Mouse (Mus musculus): ENCODE results near the gene Pam. TPM values are rescaled to one million over a fixed set of nuclear protein-coding genes. Genes with fewer than 3 reads are reported as not detected.

Gene Pam
- total and polyA plus RNA-seq, 3 experiments, result not detected

DNA sequence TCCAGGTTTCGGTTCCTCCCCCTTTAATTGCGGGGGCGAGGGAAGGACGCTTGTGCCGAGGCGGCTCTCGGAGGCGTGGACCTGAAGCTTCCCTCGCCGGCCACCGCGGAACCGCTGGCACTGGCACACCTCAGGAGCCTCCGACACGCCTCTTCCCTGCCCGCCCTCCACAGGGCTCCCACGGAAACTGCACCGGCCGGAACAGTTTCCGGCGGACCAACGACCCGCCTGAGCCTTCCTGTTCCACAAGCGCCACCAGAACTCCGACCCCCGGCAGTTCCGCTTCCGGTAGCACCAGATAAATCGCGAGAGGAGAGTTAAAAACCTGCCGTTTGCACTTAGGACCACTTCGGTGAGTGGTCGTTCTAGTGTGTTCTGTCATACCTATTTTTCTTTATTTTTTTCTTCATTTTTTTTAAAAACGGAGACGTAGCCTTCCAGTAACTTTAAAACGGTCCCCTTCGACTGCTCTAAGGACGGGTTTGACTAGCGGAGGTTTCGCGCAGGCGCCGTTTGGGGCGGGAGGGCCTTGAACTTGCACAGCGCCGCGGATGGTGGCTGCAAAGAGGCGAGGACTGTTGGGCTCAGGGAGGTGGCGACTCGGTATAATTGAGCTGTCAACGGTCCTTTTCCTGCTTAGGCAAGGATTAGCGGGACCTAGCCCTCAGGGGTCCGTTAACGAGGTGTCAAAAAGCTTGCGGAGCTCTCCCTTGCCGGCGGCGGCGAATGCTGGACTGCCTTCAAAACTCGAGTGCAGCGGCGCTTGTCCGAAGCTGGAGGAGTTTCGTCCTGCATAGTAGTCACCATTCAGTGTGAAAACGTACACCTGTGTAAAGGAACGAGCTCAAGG, 325.3 kb downstream of the Pam start, which contains the start of the genes Gin1 and Ppip5k2 (continued):
- peak; percentile 83 to 88 for TF ChIP-seq POLR2A (IDR thresholded peaks at IDR 0.05; ENCODE audit: control insufficient read depth in 1 of 2, insufficient read depth in 1 of 2, low read depth in 1 of 2, low read length in 2 of 2, poor library complexity in 1 of 2)
- TF ChIP-seq RAD21 (IDR thresholded peaks at IDR 0.05; ENCODE audit: low read depth, low read length), result no peak
- peak; percentile 89 for TF ChIP-seq MXI1 (IDR thresholded peaks at IDR 0.05; ENCODE audit: low read depth, low read length)
- TF ChIP-seq ELF1 (IDR thresholded peaks at IDR 0.05; ENCODE audit: low read depth, low read length), result peak; percentile 92
- TF ChIP-seq SMC3 (IDR thresholded peaks at IDR 0.05; ENCODE audit: low read depth, low read length), result 0 out of 2 replicates have a peak, but pooled peaks have one; percentile 7
- TF ChIP-seq USF2 (IDR thresholded peaks at IDR 0.05; ENCODE audit: borderline replicate concordance in 1 of 2, insufficient read depth in 1 of 2, low read depth in 1 of 2, low read length in 2 of 2), result no peak
- no peak for TF ChIP-seq TAL1 (IDR thresholded peaks at IDR 0.05; ENCODE audit: low read length)
- peak; percentile 31; the same call in 1 of the 2 replicates for TF ChIP-seq CHD1 (IDR thresholded peaks at IDR 0.05; ENCODE audit: low read depth, low read length)
- no peak for TF ChIP-seq RCOR1 (IDR thresholded peaks at IDR 0.05; ENCODE audit: low read depth, low read length)
- no peak; the same call in 1 of the 2 replicates for TF ChIP-seq USF1 (IDR thresholded peaks at IDR 0.05; ENCODE audit: low read depth, low read length)
- TF ChIP-seq UBTF (IDR thresholded peaks at IDR 0.05; ENCODE audit: borderline replicate concordance, insufficient read depth, low read depth, low read length), result peak; percentile 82; the same call in 1 of the 2 replicates
- TF ChIP-seq E2F4 (IDR thresholded peaks at IDR 0.05; ENCODE audit: borderline replicate concordance, low read depth, low read length), result no peak
- peak; percentile 94 for TF ChIP-seq TBP (IDR thresholded peaks at IDR 0.05; ENCODE audit: low read depth, low read length)
- peak; percentile 82 for TF ChIP-seq CHD2 (IDR thresholded peaks at IDR 0.05; ENCODE audit: low read length)
- no peak; the same call in 1 of the 2 replicates for TF ChIP-seq POLR2AphosphoS5 (IDR thresholded peaks at IDR 0.05; ENCODE audit: borderline replicate concordance, low read depth, low read length)
- no peak for TF ChIP-seq MAFK (IDR thresholded peaks at IDR 0.05; ENCODE audit: borderline replicate concordance, low read depth, low read length)
- TF ChIP-seq CTCF (IDR thresholded peaks at IDR 0.05 in 2 of 3, conservative IDR thresholded peaks at IDR 0.05 in 1 of 3; ENCODE audit: control insufficient read depth in 1 of 3, insufficient read depth in 1 of 3, low read depth in 2 of 3, low read length in 3 of 3, poor library complexity in 1 of 3, severe bottlenecking in 1 of 3), result peak in 2 of 3 experiments; percentile 45 to 63; a peak in 4 of 6 replicates
- no peak for TF ChIP-seq GABPA (IDR thresholded peaks at IDR 0.05; ENCODE audit: low read depth, low read length)

GRCm38 (mm10) chr1:97769294-97769903, 326.0 kb downstream of the Pam start:
- Histone ChIP-seq H3K27ac (ENCODE audit: control insufficient read depth, low read depth, low read length) (peak overlapping the region; percentile 68), H3K4me3 (ENCODE audit: control insufficient read depth in 1 of 2, insufficient read depth in 1 of 2, low read depth in 2 of 2, low read length in 2 of 2) (peak overlapping the region; percentile 77 to 97), H3K9me3 (replicated peaks; ENCODE audit: insufficient read depth, low read length) (no peaks in the 10 kb centered on the region), H3K4me1 (ENCODE audit: control insufficient read depth in 1 of 2, insufficient read depth in 2 of 2, low read length in 2 of 2) (peaks cover 19 to 42% of the 10 kb centered on the region in 2 experiments), H3K9ac (ENCODE audit: control insufficient read depth, low read depth, low read length, poor library complexity, severe bottlenecking) (peak overlapping the region; percentile 84), H3K27me3 (ENCODE audit: control insufficient read depth in 1 of 2, insufficient read depth in 2 of 2, low read length in 2 of 2) (no peaks in the 10 kb centered on the region), H3K36me3 (ENCODE audit: control insufficient read depth in 1 of 2, insufficient read depth in 2 of 2, low read length in 2 of 2) (peaks cover 0 to 49% of the 10 kb centered on the region in 2 experiments; a peak in 3 of 4 replicates), H3K79me2 (ENCODE audit: control insufficient read depth, insufficient read depth, low read length, poor library complexity) (peaks cover 48% of the 10 kb centered on the region)
- peak; percentile 90 for DNase-seq (ENCODE audit: low read depth, low spot score)
- TF ChIP-seq ZNF384 (IDR thresholded peaks at IDR 0.05; ENCODE audit: low read depth, low read length) (no peak), MAZ (IDR thresholded peaks at IDR 0.05; ENCODE audit: low read depth, low read length) (no peak), POLR2AphosphoS2 (IDR thresholded peaks at IDR 0.05; ENCODE audit: low read length) (no peak), ELF1 (IDR thresholded peaks at IDR 0.05; ENCODE audit: low read depth, low read length) (no peak), CTCF (IDR thresholded peaks at IDR 0.05 in 2 of 3, conservative IDR thresholded peaks at IDR 0.05 in 1 of 3; ENCODE audit: control insufficient read depth in 1 of 3, insufficient read depth in 1 of 3, low read depth in 2 of 3, low read length in 3 of 3, poor library complexity in 1 of 3, severe bottlenecking in 1 of 3) (no peak), MAFK (IDR thresholded peaks at IDR 0.05; ENCODE audit: borderline replicate concordance, low read depth, low read length) (0 out of 2 replicates have a peak, but pooled peaks have one; percentile 6), UBTF (IDR thresholded peaks at IDR 0.05; ENCODE audit: borderline replicate concordance, insufficient read depth, low read depth, low read length) (0 out of 2 replicates have a peak, but pooled peaks have one; percentile 35), ZKSCAN1 (IDR thresholded peaks at IDR 0.05; ENCODE audit: low read depth, low read length) (no peak), KAT2A (conservative IDR thresholded peaks at IDR 0.05; ENCODE audit: low read depth, low read length) (no peak), SIN3A (IDR thresholded peaks at IDR 0.05; ENCODE audit: low read length) (0 out of 2 replicates have a peak, but pooled peaks have one; percentile 63), GATA1 (IDR thresholded peaks at IDR 0.05; ENCODE audit: low read depth, low read length) (peak; percentile 57; the same call in 1 of the 2 replicates), ZC3H11A (IDR thresholded peaks at IDR 0.05; ENCODE audit: low read depth, low read length) (no peak), SMC3 (IDR thresholded peaks at IDR 0.05; ENCODE audit: low read depth, low read length) (no peak), BHLHE40 (IDR thresholded peaks at IDR 0.05; ENCODE audit: borderline replicate concordance, low read depth, low read length) (no peak; the same call in 1 of the 2 replicates), POLR2A (IDR thresholded peaks at IDR 0.05; ENCODE audit: control insufficient read depth in 1 of 2, insufficient read depth in 1 of 2, low read depth in 1 of 2, low read length in 2 of 2, poor library complexity in 1 of 2) (no peak), TBP (IDR thresholded peaks at IDR 0.05; ENCODE audit: low read depth, low read length) (peak; percentile 35; the same call in 1 of the 2 replicates), E2F4 (IDR thresholded peaks at IDR 0.05; ENCODE audit: borderline replicate concordance, low read depth, low read length) (0 out of 2 replicates have a peak, but pooled peaks have one; percentile 7), ETS1 (IDR thresholded peaks at IDR 0.05; ENCODE audit: low read depth, low read length) (no peak), NELFE (IDR thresholded peaks at IDR 0.05; ENCODE audit: low read depth, low read length) (no peak), CHD1 (IDR thresholded peaks at IDR 0.05; ENCODE audit: low read depth, low read length) (peak; percentile 28)
